Mouse (Mus musculus) limb, embryonic 10.5 days (tissue): ENCODE measurements around the gene Rnf38. TPM values are rescaled to one million over a fixed set of nuclear protein-coding genes. Genes with fewer than 3 reads are reported as not detected.

Source experiments
- DNase-seq: peaks from one replicate; pipeline ENCODE4 v3.0.0-alpha.2; 2017; ENCODE audit warnings: low spot score
- H3K27ac ChIP-seq: fragments of 300-500 bp; sonication (generic); 2 replicates; pipeline ENCODE4 v1.5.1; 2016; ENCODE audit warnings: mild to moderate bottlenecking
- H3K27me3 ChIP-seq: fragments of 300-500 bp; sonication (generic); 2 replicates; pipeline ENCODE4 v1.6.1; 2016; ENCODE audit warnings: low read depth, mild to moderate bottlenecking; ENCODE audit not compliant: poor library complexity, severe bottlenecking
- H3K36me3 ChIP-seq: fragments of 300-500 bp; sonication (generic); 2 replicates; pipeline ENCODE4 v1.6.1; 2016; ENCODE audit warnings: mild to moderate bottlenecking, moderate library complexity
- H3K4me1 ChIP-seq: fragments of 300-500 bp; sonication (generic); 2 replicates; pipeline ENCODE4 v1.6.1; 2016
- H3K4me3 ChIP-seq: fragments of 300-500 bp; sonication (generic); 2 replicates; pipeline ENCODE4 v1.5.1; 2016; ENCODE audit warnings: mild to moderate bottlenecking, moderate library complexity
- H3K9me3 ChIP-seq: fragments of 300-500 bp; sonication (generic); replicated peaks from 2 replicates; pipeline ENCODE4 v1.6.1; 2016; ENCODE audit warnings: mild to moderate bottlenecking
- WGBS: fragments of 180-500 bp; shearing (Covaris S2); methylation state at CpG from one replicate; pipeline ENCODE4 v1.1.7; 2016; 5-methylcytosine and 5-hydroxymethylcytosine counted together
- polyA plus RNA-seq: library from polyadenylated mRNA; unstranded; fragments of >200 nt; fragmentation: Nextera tagmentation; extraction: Ambion mirVana; gene quantifications from 2 replicates; pipeline ENCODE4 v1.2.1, GENCODE M21; 2016

Rnf38 gene
- polyA plus RNA-seq, 1 experiment from 2014 or later = 30.3 TPM

GRCm38 (mm10) chr4:44187431-44187830 lies 46.2 kb downstream of the Rnf38 start:
- 84% methylated on average over 10 of the region's 10 CpGs for WGBS

GRCm38 (mm10) chr4:44183862-44184261 lies 49.7 kb downstream of the Rnf38 start:
- no peak for DNase-seq
- Histone ChIP-seq H3K4me3 (no peak overlapping the region), H3K4me1 (peaks cover 4% of the 10 kb centered on the region; the same call in 1 of the 2 replicates), H3K27me3 (no peaks in the 10 kb centered on the region), H3K36me3 (no peaks in the 10 kb centered on the region), H3K9me3 (no peaks in the 10 kb centered on the region), H3K27ac (no peak overlapping the region)
- WGBS = 71% methylated on average over 1 of the region's 1 CpGs

More at GRCm38 (mm10) chr4:44187431-44187830, 46.2 kb downstream of the Rnf38 start:
- no peaks in the 10 kb centered on the region for H3K9me3 ChIP-seq
- no peaks in the 10 kb centered on the region for H3K27me3 ChIP-seq
- H3K27ac ChIP-seq = no peak overlapping the region
- H3K4me3 ChIP-seq = no peak overlapping the region
- no peak for DNase-seq
- H3K36me3 ChIP-seq = no peaks in the 10 kb centered on the region
- peaks cover 4% of the 10 kb centered on the region; the same call in 1 of the 2 replicates for H3K4me1 ChIP-seq

- H3K4me3 ChIP-seq = no peak overlapping the region
- H3K27ac ChIP-seq = no peak overlapping the region
- no peaks in the 10 kb centered on the region for H3K9me3 ChIP-seq
- H3K36me3 ChIP-seq = no peaks in the 10 kb centered on the region
- 83% methylated on average over 5 of the region's 5 CpGs for WGBS
- H3K4me1 ChIP-seq = peaks cover 4% of the 10 kb centered on the region; the same call in 1 of the 2 replicates
- DNase-seq = no peak
- no peaks in the 10 kb centered on the region for H3K27me3 ChIP-seq
These were observed 53.8 kb downstream of the Rnf38 start for GRCm38 (mm10) chr4:44179748-44180147.

- H3K9me3 ChIP-seq = no peaks in the 10 kb centered on the region
- peaks cover 8% of the 10 kb centered on the region for H3K4me1 ChIP-seq
- H3K36me3 ChIP-seq = no peaks in the 10 kb centered on the region
- peak; percentile 49 for DNase-seq
- H3K4me3 ChIP-seq = no peak overlapping the region
- 0% methylated on average over 1 of the region's 1 CpGs for WGBS
- H3K27ac ChIP-seq = no peak overlapping the region
- H3K27me3 ChIP-seq = no peaks in the 10 kb centered on the region
These were observed 60.4 kb downstream of the Rnf38 start for GRCm38 (mm10) chr4:44173177-44173576.

GRCm38 (mm10) chr4:44172676-44173075 lies 60.9 kb downstream of the Rnf38 start:
- Histone ChIP-seq H3K4me1 (peaks cover 8% of the 10 kb centered on the region), H3K27ac (no peak overlapping the region), H3K9me3 (no peaks in the 10 kb centered on the region), H3K27me3 (no peaks in the 10 kb centered on the region), H3K4me3 (no peak overlapping the region), H3K36me3 (no peaks in the 10 kb centered on the region)
- no peak for DNase-seq
- WGBS = 58% methylated on average over 5 of the region's 5 CpGs

GRCm38 (mm10) chr4:44169884-44170283 lies 63.7 kb downstream of the Rnf38 start:
- no peak overlapping the region for H3K27ac ChIP-seq
- H3K27me3 ChIP-seq = no peaks in the 10 kb centered on the region
- no peaks in the 10 kb centered on the region for H3K9me3 ChIP-seq
- H3K4me3 ChIP-seq = no peak overlapping the region
- DNase-seq = no peak
- H3K4me1 ChIP-seq = peaks cover 23% of the 10 kb centered on the region
- 78% methylated on average over 3 of the region's 3 CpGs for WGBS
- H3K36me3 ChIP-seq = no peaks in the 10 kb centered on the region

- 5% methylated on average over 7 of the region's 7 CpGs for WGBS
- H3K36me3 ChIP-seq = no peaks in the 10 kb centered on the region
- no peaks in the 10 kb centered on the region for H3K27me3 ChIP-seq
- no peaks in the 10 kb centered on the region for H3K9me3 ChIP-seq
- no peak for DNase-seq
- peak overlapping the region; percentile 70 for H3K4me3 ChIP-seq
- H3K27ac ChIP-seq = peak overlapping the region; percentile 22; the same call in 1 of the 2 replicates
- peaks cover 30% of the 10 kb centered on the region for H3K4me1 ChIP-seq
These were observed 64.8 kb downstream of the Rnf38 start for GRCm38 (mm10) chr4:44168816-44169215.

GRCm38 (mm10) chr4:44168231-44168647 lies 65.3 kb downstream of the Rnf38 start:
- no peaks in the 10 kb centered on the region for H3K9me3 ChIP-seq
- peak; percentile 97 for DNase-seq
- peaks cover 35% of the 10 kb centered on the region for H3K4me1 ChIP-seq
- H3K27ac ChIP-seq = peak overlapping the region; percentile 22
- WGBS = 0% methylated on average over 26 of the region's 34 CpGs
- H3K4me3 ChIP-seq = peak overlapping the region; percentile 70
- H3K27me3 ChIP-seq = no peaks in the 10 kb centered on the region
- H3K36me3 ChIP-seq = no peaks in the 10 kb centered on the region

- Histone ChIP-seq H3K36me3 (no peaks in the 10 kb centered on the region), H3K27me3 (no peaks in the 10 kb centered on the region), H3K4me1 (peaks cover 42% of the 10 kb centered on the region), H3K9me3 (no peaks in the 10 kb centered on the region), H3K4me3 (peak overlapping the region; percentile 70), H3K27ac (peak overlapping the region; percentile 99)
- under 1% methylated on average over 95 of the region's 95 CpGs for WGBS
- DNase-seq = peak; percentile 92
These were observed 66.0 kb downstream of the Rnf38 start for GRCm38 (mm10) chr4:44167397-44168121.

- Histone ChIP-seq H3K27me3 (no peaks in the 10 kb centered on the region), H3K9me3 (no peaks in the 10 kb centered on the region), H3K4me1 (peaks cover 48% of the 10 kb centered on the region), H3K4me3 (peak overlapping the region; percentile 70), H3K36me3 (no peaks in the 10 kb centered on the region), H3K27ac (peak overlapping the region; percentile 99)
- no peak for DNase-seq
- WGBS = 6% methylated on average over 20 of the region's 20 CpGs
These were observed 66.7 kb downstream of the Rnf38 start for GRCm38 (mm10) chr4:44166702-44167396.

GRCm38 (mm10) chr4:44164621-44165020 lies 69.0 kb downstream of the Rnf38 start:
- no peak for DNase-seq
- H3K36me3 ChIP-seq = no peaks in the 10 kb centered on the region
- no peak overlapping the region for H3K27ac ChIP-seq
- peaks cover 59% of the 10 kb centered on the region for H3K4me1 ChIP-seq
- H3K9me3 ChIP-seq = no peaks in the 10 kb centered on the region
- no peaks in the 10 kb centered on the region for H3K27me3 ChIP-seq
- 85% methylated on average over 5 of the region's 5 CpGs for WGBS
- H3K4me3 ChIP-seq = 0 out of 2 replicates have a peak overlapping the region, but pooled peaks have one; percentile 70

GRCm38 (mm10) chr4:44163034-44163433 lies 70.6 kb downstream of the Rnf38 start:
- no peak for DNase-seq
- Histone ChIP-seq H3K9me3 (no peaks in the 10 kb centered on the region), H3K4me1 (peaks cover 51% of the 10 kb centered on the region), H3K36me3 (peaks cover 12% of the 10 kb centered on the region), H3K27ac (no peak overlapping the region), H3K4me3 (no peak overlapping the region), H3K27me3 (no peaks in the 10 kb centered on the region)
- WGBS = 75% methylated on average over 2 of the region's 2 CpGs
